Mouse (Mus musculus) gastrocnemius, postnatal 36 days (tissue): ENCODE measurements around the gene Spdya. TPM values are rescaled to one million over a fixed set of nuclear protein-coding genes. Genes with fewer than 3 reads are reported as not detected.
"Not testable (repeated sequence)": the region's sequence is repeated elsewhere in the genome, so short reads cannot be mapped to it uniquely, and the experiment has no call there.

Source experiments
- DNase-seq, 2 experiments: peaks; one replicate each; pipeline ENCODE4 v3.0.0; 2022
- intact Hi-C: fragments of 180-260 bp; cut with DNase I; formaldehyde crosslinking; loops from one replicate; pipeline ENCODE4 v1.15.1; 2025
- total RNA-seq, 2 experiments: library from RNA; stranded (reverse); gene quantifications; 2 replicates each; pipeline ENCODE4 v1.2.3; 2021

Spdya gene
- total RNA-seq, 2 experiments from 2014 or later: 0.31 to 0.35 TPM

GRCm38 (mm10) chr17:71617974-71618373 is 66.1 kb downstream of the Spdya start:
- intact Hi-C loops: no loop called here
- no peak for DNase-seq

- DNase-seq: no peak
- intact Hi-C loops: no loop called here
Observed at GRCm38 (mm10) chr17:71631806-71632205, 79.9 kb downstream of the Spdya start.

GRCm38 (mm10) chr17:71633350-71633749 is 81.5 kb downstream of the Spdya start:
- intact Hi-C loops: no loop called here
- DNase-seq: no peak

- DNase-seq: no peak
- intact Hi-C loops: no loop called here
Observed at GRCm38 (mm10) chr17:71636786-71637185, 84.9 kb downstream of the Spdya start.

GRCm38 (mm10) chr17:71637750-71638265 is 85.9 kb downstream of the Spdya start:
- DNase-seq: no peak
- intact Hi-C loops: no loop called here

- intact Hi-C loops, DNase-seq: not testable (repeated sequence)
Observed at GRCm38 (mm10) chr17:71639056-71639455, 87.2 kb downstream of the Spdya start.

Other genes starting within 250 kb of the Spdya start
- 1 to 10 TPM; 6.6 to 6.7 TPM for gene Emilin2, start 240.1 kb upstream of the Spdya start, total RNA-seq
- 1 to 10 TPM in 1 of 2 experiments, under 1 TPM in 1; 0.52 to 1.6 TPM for gene Gm4707, start 92.1 kb upstream of the Spdya start, total RNA-seq
- 1 to 10 TPM; 9.4 to 9.5 TPM for gene Smchd1, start 76.7 kb upstream of the Spdya start, total RNA-seq
- gene Ndc80, start 25.2 kb upstream of the Spdya start, total RNA-seq: under 1 TPM; 0.33 to 0.57 TPM
- 10 to 100 TPM; 20.3 to 31.9 TPM for gene Wdr43, start 63.8 kb downstream of the Spdya start, total RNA-seq
- gene Togaram2, start 121.2 kb downstream of the Spdya start, total RNA-seq: 1 to 10 TPM; 2.4 to 2.6 TPM
- not detected for gene Pcare, start 200.8 kb downstream of the Spdya start, total RNA-seq
- gene Clip4, start 216.4 kb downstream of the Spdya start, total RNA-seq: 100 to 1,000 TPM in 1 of 2 experiments, 10 to 100 TPM in 1; 92.3 to 128 TPM